Mouse (Mus musculus) hindbrain, embryonic 16.5 days (tissue): ENCODE measurements around the gene Kctd13. TPM values are rescaled to one million over a fixed set of nuclear protein-coding genes. Genes with fewer than 3 reads are reported as not detected.

Source experiments
- ATAC-seq: fragments of 200-750 bp; cut with Nextera tagmentation; 2 replicates; pipeline ENCODE4 v1.8.0; 2017; ENCODE audit warnings: moderate TSS enrichment, moderate library complexity
- H3K27ac ChIP-seq: fragments of 300-500 bp; sonication (generic); 2 replicates; pipeline ENCODE4 v1.5.1; 2014; ENCODE audit warnings: low read depth, mild to moderate bottlenecking, control low read depth, low read length, moderate library complexity
- H3K27me3 ChIP-seq: fragments of 300-500 bp; sonication (generic); replicated peaks from 2 replicates; pipeline ENCODE4 v1.6.1; 2014; ENCODE audit warnings: low read length; ENCODE audit not compliant: control insufficient read depth, insufficient read depth
- H3K36me3 ChIP-seq: fragments of 300-500 bp; sonication (generic); 2 replicates; pipeline ENCODE4 v1.6.1; 2014; ENCODE audit warnings: mild to moderate bottlenecking, low read length, moderate library complexity, mixed read lengths; ENCODE audit not compliant: control insufficient read depth, insufficient read depth
- H3K4me1 ChIP-seq: fragments of 300-500 bp; sonication (generic); 2 replicates; pipeline ENCODE4 v1.6.1; 2014; ENCODE audit warnings: low read depth, low read length; ENCODE audit not compliant: control insufficient read depth, insufficient read depth
- H3K4me2 ChIP-seq: fragments of 300-500 bp; sonication (generic); 2 replicates; pipeline ENCODE4 v1.6.1; 2014; ENCODE audit warnings: mild to moderate bottlenecking, low read length, control low read depth, moderate library complexity
- H3K4me3 ChIP-seq: fragments of 300-500 bp; sonication (generic); 2 replicates; pipeline ENCODE4 v1.5.1; 2014; ENCODE audit warnings: mild to moderate bottlenecking, low read length, control low read depth, moderate library complexity
- H3K9ac ChIP-seq: fragments of 300-500 bp; sonication (generic); 2 replicates; pipeline ENCODE4 v1.6.1; 2014; ENCODE audit warnings: low read depth, mild to moderate bottlenecking, control low read depth, low read length, moderate library complexity
- H3K9me3 ChIP-seq: fragments of 300-500 bp; sonication (generic); 2 replicates; pipeline ENCODE4 v1.6.1; 2014; ENCODE audit warnings: mild to moderate bottlenecking, low read length, moderate library complexity; ENCODE audit not compliant: control insufficient read depth
- WGBS: fragments of 180-500 bp; shearing (Covaris S2); extraction: QIAGEN DNeasy Blood & Tissue Kit; methylation state at CpG from one replicate; pipeline ENCODE4 v1.1.7; 2014; 5-methylcytosine and 5-hydroxymethylcytosine counted together
- polyA plus RNA-seq: library from polyadenylated mRNA; unstranded; fragments of >200 nt; fragmentation: Nextera tagmentation; extraction: Ambion mirVana; gene quantifications from 2 replicates; pipeline ENCODE4 v1.2.1, GENCODE M21; 2015

Gene Kctd13
- polyA plus RNA-seq, result 126 and 134 TPM in 2 replicates

- peak; percentile 98 for ATAC-seq
- H3K36me3 ChIP-seq, result no peaks in the 10 kb centered on the region
- WGBS, result 3% methylated on average over 55 of the region's 56 CpGs
- peaks cover 6% of the 10 kb centered on the region for H3K4me1 ChIP-seq
- peak within 1 kb of the TSS; percentile 88 for H3K4me2 ChIP-seq
- peak within 1 kb of the TSS; percentile 85 for H3K9ac ChIP-seq
- H3K27ac ChIP-seq, result peak within 1 kb of the TSS; percentile 81
- no peaks in the 10 kb centered on the region for H3K27me3 ChIP-seq
- H3K4me3 ChIP-seq, result peak within 1 kb of the TSS; percentile 67
- H3K9me3 ChIP-seq, result no peaks in the 10 kb centered on the region
These were observed at the start of gene Kctd13 for GRCm38 (mm10) chr7:126928384-126929037. Gene Kctd13, plus strand, starts transcription at chr7:126928879.

GRCm38 (mm10) chr7:126881040-126881439 is 47.6 kb upstream of the Kctd13 start:
- H3K4me2 ChIP-seq, result peak overlapping the region; percentile 84
- peak overlapping the region; percentile 2; the same call in 1 of the 2 replicates for H3K27ac ChIP-seq
- H3K27me3 ChIP-seq, result no peaks in the 10 kb centered on the region
- H3K36me3 ChIP-seq, result peaks cover 30% of the 10 kb centered on the region
- peaks cover 28% of the 10 kb centered on the region for H3K4me1 ChIP-seq
- H3K4me3 ChIP-seq, result no peak overlapping the region
- H3K9me3 ChIP-seq, result no peaks in the 10 kb centered on the region
- no peak for ATAC-seq
- no peak overlapping the region for H3K9ac ChIP-seq
- WGBS, result 82% methylated on average over 6 of the region's 6 CpGs

GRCm38 (mm10) chr7:126883731-126884181 is 44.9 kb upstream of the Kctd13 start:
- no peaks in the 10 kb centered on the region for H3K9me3 ChIP-seq
- H3K9ac ChIP-seq, result peak overlapping the region; percentile 95
- H3K4me3 ChIP-seq, result peak overlapping the region; percentile 85
- peak overlapping the region; percentile 95 for H3K27ac ChIP-seq
- H3K36me3 ChIP-seq, result peaks cover 15% of the 10 kb centered on the region; the same call in 1 of the 2 replicates
- no peak for ATAC-seq
- peak overlapping the region; percentile 84 for H3K4me2 ChIP-seq
- peaks cover 28% of the 10 kb centered on the region for H3K4me1 ChIP-seq
- WGBS, result 0% methylated on average over 15 of the region's 15 CpGs
- no peaks in the 10 kb centered on the region for H3K27me3 ChIP-seq

GRCm38 (mm10) chr7:126884286-126885164 is 44.2 kb upstream of the Kctd13 start, which contains the start of gene Taok2:
Gene Taok2, minus strand, starts transcription at chr7:126884703.
- Histone ChIP-seq H3K9me3 (no peaks in the 10 kb centered on the region), H3K9ac (peak within 1 kb of the TSS; percentile 95), H3K4me2 (peak within 1 kb of the TSS; percentile 84), H3K36me3 (peaks cover 7% of the 10 kb centered on the region; the same call in 1 of the 2 replicates), H3K27me3 (no peaks in the 10 kb centered on the region), H3K4me3 (peak within 1 kb of the TSS; percentile 85), H3K4me1 (peaks cover 28% of the 10 kb centered on the region), H3K27ac (peak within 1 kb of the TSS; percentile 95)
- ATAC-seq, result peak; percentile 98
- WGBS, result under 1% methylated on average over 56 of the region's 56 CpGs

- no peak overlapping the region for H3K4me3 ChIP-seq
- 0 out of 2 replicates have a peak, but pooled peaks cover 2% of the 10 kb centered on the region for H3K36me3 ChIP-seq
- no peak overlapping the region for H3K4me2 ChIP-seq
- 92% methylated on average over 5 of the region's 5 CpGs for WGBS
- no peak overlapping the region for H3K9ac ChIP-seq
- no peak overlapping the region for H3K27ac ChIP-seq
- peaks cover 10% of the 10 kb centered on the region for H3K4me1 ChIP-seq
- ATAC-seq, result no peak
- no peaks in the 10 kb centered on the region for H3K9me3 ChIP-seq
- H3K27me3 ChIP-seq, result no peaks in the 10 kb centered on the region
These were observed 41.4 kb upstream of the Kctd13 start for GRCm38 (mm10) chr7:126887281-126887680.

GRCm38 (mm10) chr7:126888852-126889251 is 39.8 kb upstream of the Kctd13 start:
- Histone ChIP-seq H3K4me2 (no peak overlapping the region), H3K36me3 (0 out of 2 replicates have a peak, but pooled peaks cover 2% of the 10 kb centered on the region), H3K4me3 (no peak overlapping the region), H3K27me3 (no peaks in the 10 kb centered on the region), H3K9ac (no peak overlapping the region), H3K9me3 (no peaks in the 10 kb centered on the region), H3K27ac (no peak overlapping the region), H3K4me1 (no peaks in the 10 kb centered on the region)
- ATAC-seq, result no peak
- 54% methylated on average over 7 of the region's 7 CpGs for WGBS

- H3K9ac ChIP-seq, result peak overlapping the region; percentile 81; the same call in 1 of the 2 replicates
- H3K27me3 ChIP-seq, result no peaks in the 10 kb centered on the region
- H3K4me1 ChIP-seq, result peaks cover 12% of the 10 kb centered on the region
- no peak overlapping the region; the same call in 1 of the 2 replicates for H3K4me3 ChIP-seq
- peak overlapping the region; percentile 69; the same call in 1 of the 2 replicates for H3K4me2 ChIP-seq
- H3K27ac ChIP-seq, result no peak overlapping the region
- H3K9me3 ChIP-seq, result no peaks in the 10 kb centered on the region
- 91% methylated on average over 5 of the region's 5 CpGs for WGBS
- ATAC-seq, result no peak
- H3K36me3 ChIP-seq, result no peaks in the 10 kb centered on the region
These were observed 31.8 kb upstream of the Kctd13 start for GRCm38 (mm10) chr7:126896912-126897311.

- Histone ChIP-seq H3K36me3 (no peaks in the 10 kb centered on the region), H3K4me2 (peak overlapping the region; percentile 69), H3K9me3 (no peaks in the 10 kb centered on the region), H3K9ac (peak overlapping the region; percentile 81), H3K27me3 (no peaks in the 10 kb centered on the region), H3K4me3 (peak overlapping the region; percentile 63), H3K27ac (peak overlapping the region; percentile 87), H3K4me1 (peaks cover 12% of the 10 kb centered on the region)
- ATAC-seq, result no peak
- 24% methylated on average over 16 of the region's 16 CpGs for WGBS
These were observed 31.1 kb upstream of the Kctd13 start for GRCm38 (mm10) chr7:126897390-126898101.
